Mouse (Mus musculus) heart, adult 9 months (tissue): ENCODE measurements around the gene Cptp.

Experiments
- DNase-seq, 2 experiments: peaks; one replicate each; pipeline ENCODE4 v3.0.0; 2022; ENCODE audit warnings: low spot score in 2 of 2

Cptp gene

DNA sequence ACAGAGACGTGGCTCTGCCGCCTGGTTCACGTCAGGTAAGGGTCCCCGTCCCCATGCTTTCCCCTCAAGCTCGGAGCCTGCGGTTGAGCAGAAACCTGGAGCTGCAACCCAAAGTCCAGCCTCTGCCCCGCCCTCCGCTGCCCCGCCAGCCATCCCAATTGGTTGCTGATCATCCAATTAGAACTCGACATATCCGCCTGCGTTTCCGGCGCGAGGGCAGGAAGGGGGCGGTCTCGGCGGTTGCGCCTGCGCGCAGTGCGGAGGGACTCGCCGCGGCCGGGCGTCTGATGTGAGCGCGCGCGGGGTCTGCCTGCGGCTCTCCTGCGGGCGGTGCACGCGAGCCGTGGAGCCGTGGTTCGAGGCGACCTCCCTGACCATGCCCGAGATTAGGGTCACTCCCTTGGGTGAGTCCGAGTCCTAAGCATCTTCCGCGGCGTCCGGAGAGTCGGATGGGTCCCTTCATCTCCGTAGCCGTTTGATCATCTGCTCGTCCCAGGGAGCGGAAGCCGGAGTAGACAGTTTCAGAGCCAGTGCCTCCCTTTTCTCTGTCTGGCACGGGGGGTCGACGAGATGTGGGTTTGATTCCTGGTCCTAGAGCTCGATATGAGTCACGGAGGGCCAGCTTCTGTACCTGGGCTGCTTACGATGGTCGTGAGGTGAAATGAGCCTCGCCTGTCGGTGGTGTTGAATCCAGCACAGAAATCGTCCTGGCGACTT is at the start of gene Cptp, which contains the start of gene Ints11:
Cptp (minus strand) TSS at position 124 of the 717 bp plus-strand sequence.
Ints11 (plus strand) TSS at position 230 of the 717 bp plus-strand sequence.
- DNase-seq = peak; percentile 97 to 98

DNA sequence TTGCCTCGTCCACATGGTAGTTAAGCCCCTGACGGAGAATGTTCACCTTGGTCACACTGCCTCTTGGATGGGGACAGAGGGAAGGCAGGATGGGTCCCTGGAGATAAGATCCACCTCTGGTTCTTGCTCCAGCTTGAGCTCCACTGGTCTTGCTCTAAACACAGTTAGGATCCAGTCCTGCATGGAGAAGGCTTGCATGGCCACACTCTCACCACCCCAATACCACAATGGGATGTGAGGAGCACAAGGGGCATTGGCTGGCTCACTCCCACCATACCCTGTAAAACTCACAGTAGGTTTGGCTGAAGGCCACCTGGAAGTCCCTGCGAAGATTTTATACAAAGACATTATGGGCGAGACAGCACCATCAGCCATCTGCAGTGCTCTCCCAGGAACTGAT is 39.5 kb upstream of the Cptp start:
- DNase-seq = peak in 1 of 2 experiments; percentile 4

DNA sequence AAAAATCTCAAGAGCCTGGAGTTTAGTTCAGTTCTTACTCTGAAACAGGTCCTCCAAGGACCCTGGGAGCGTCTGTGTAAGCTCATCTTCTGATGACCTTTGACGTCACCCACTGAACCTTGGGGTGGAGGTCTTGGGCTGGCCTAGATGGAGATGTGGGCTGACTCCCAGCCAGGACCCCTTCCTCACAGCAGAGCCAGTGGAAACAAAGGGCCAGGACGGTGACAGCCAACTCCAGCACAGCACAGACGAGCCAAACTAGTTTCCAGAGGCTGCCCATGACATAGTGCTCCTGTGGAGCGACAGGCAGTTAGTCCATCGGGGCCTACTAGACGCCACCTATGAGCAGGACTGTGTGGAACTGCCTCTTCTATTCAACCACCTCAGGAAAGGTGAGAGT is 39.0 kb upstream of the Cptp start:
- DNase-seq = no peak

DNA sequence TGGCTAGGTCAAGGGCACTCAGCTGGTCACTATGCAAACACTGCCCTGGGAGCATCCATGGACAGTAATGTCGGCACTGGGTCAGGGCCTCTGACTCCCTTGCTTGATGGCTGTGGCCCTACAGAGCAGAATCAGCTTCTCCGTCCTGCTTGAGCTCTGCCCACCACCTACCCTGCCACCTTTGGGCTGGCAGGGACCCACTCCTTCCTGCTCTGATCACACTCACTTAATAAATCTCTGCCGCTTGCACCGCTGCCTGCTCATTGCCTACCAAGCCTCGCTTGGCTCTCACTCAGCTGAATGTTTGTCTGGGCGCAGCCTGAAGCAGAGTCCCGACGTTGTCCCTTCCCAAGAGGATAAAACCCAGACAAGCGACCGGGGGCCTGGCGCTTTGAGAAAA is 37.8 kb upstream of the Cptp start:
- DNase-seq = no peak

DNA sequence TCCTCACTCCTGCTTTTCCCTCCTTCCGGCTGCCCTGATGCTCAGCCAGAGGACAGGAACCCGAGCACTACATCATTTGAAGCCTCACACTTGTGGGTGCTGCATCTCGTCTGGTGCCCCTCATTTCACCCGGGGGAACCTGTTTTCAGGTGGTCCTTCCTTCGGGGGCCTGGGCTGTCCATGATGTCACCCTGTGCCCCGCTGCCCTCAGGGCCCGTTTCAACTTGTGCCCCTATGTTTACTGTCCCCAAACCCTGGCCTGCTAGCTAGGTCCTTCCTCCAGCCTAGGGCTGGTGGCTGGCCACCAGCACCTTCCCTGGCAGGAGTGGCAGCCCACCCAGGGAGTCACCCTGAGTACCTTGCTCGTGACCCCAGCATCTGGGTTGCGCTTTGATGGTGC is 36.9 kb upstream of the Cptp start:
- no peak for DNase-seq

DNA sequence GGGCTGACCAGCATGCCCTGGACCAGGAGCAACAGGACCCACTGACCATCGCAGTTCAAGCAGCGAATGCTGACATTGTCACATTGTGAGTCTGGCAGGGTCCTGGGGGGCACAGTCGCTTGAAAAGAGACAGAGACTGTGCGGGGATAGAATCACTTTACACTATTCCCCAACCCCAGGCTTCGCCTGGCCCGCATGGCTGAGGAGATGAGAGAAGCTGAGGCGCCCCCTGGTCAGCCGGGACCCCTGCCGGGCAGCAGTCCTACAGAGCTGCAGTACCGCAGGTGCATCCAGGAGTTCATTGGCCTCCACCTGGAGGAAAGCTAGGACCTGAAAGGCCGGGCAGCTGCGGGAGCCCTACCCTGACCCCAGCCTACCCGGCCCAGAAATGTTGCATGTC is 36.4 kb upstream of the Cptp start:
- no peak for DNase-seq

DNA sequence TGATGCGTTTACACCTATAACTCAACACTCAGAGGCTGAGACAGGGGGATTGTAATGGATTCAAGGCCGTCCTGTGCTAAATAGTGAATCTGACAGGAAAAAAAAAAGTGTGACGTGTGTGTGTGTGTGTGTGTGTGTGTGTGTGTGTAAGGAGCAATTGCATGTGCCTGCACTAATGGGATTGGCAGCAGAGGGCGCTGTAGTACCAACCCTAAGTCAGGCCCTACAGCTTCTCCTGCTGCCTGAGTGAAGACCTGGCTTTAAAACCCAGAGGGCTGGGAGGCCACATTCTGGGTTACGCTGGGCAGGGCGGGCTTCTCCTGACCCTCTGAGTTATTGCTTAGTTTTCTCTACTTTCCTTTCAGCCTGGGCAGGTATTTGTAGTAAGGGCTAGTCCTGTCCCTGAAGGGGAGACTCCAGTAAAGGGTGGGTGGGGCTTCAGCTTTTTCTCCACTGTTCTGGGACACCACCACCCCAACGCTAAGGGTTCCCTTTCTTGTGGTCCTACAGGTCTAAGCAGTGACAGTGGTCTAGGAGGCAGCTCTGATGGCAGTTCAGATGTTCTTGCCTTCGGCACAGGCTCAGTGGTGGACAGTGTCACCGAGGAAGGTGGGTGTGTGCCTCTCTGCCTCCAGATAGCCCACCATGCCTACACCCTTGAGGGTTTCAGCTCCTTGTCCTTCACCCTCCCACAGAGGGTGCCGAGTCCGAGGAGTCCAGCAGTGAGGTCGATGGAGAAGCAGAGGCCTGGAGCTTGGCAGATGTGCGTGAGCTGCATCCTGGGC is 35.3 kb upstream of the Cptp start:
- peak in 1 of 2 experiments; percentile 0 for DNase-seq

DNA sequence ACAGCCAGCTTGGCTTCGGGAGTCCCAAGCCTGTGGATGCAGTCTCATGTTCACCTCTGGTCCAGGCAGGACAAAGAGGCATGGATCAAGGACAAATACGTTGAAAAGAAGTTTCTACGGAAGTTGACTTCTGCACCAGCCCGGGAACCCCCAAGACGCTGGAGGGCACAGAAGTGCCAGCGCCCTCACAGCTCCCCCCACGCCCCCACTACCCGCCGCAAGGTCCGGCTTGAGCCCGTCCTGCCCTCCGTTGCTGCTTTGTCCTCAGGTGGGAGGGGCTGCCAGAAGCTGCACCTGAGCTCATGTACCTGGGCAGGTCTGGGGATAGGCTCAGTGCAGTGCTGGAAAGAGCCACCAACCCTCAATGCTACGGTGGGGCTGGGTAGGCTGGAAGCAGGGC is 34.0 kb upstream of the Cptp start:
- peak in 1 of 2 experiments; percentile 0 for DNase-seq

DNA sequence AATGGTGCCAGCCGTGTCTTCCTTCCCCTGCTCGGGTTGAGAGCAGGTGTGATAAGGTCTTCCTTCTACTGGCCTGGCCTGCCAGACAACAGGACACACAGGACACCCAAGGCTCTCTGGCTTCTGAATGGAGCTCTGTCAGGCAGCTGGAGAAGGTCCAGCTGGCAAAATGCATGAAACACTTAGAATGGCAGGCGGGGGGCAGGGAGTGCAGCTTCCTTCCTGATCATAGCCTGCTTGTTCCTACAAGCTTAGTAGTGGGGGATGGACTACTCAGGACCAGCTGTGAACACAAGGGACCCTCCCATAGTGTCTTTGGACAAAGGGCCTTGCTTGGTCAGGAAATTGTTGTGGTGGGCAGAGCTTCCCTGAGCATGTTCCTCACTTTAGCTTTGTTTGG is 32.0 kb upstream of the Cptp start:
- peak; percentile 32 to 47 for DNase-seq

DNA sequence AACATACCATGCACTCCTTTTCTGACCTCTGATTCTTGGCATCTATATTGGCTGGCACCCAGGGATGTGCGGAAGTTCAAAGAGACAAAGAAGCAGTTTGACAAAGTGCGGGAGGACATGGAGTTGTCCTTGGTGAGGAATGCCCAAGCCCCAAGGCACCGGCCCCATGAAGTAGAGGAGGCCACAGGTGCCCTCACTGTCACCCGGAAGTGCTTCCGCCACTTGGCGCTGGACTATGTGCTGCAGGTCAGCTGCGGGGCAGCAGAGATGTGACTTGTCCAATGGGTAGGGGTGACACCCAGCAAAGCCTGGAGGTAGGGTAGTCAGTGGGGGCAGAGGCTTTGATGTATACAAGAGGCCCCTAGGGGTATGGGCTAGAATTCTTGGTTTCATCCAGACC is 30.1 kb upstream of the Cptp start:
- no peak for DNase-seq

DNA sequence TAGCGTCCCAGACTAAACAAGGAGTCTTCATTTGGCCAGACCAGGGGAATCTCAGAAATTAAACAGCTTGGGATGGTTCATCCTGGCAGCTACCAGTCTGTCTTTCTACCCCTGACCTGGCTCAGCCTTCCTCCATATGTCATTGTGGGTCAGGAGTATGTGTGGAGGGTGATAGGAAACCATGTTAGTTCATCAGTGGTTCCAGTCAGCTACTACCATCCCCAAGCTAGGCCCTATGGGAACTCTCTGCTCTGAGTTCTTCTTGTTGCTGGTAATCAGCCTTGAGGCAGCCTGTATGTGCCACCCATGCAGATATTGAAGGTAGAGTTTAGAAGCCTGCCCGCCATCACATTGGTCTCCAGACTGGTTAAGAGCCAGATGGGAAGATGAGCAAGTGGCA is 29.1 kb upstream of the Cptp start:
- no peak for DNase-seq

DNA sequence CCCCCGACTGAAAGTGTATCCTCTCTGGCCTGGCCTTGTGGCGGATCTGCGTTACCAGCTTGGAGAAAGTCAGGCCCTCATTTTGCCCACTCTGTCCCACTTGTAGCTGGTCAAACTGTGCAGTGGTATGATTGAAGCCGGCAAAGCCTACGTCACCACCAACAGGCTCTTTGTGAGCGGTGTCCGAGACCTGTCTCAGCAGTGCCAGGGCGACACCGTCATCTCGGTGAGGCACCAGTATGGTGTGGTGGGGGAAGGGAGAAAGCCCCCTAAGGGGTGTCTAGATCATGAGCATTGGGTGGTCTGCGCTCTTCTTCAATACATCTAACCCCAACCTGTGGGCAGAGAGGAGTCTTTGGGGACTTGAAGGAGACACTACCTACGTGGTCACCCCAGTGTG is 27.2 kb upstream of the Cptp start:
- DNase-seq = peak in 1 of 2 experiments; percentile 2

DNA sequence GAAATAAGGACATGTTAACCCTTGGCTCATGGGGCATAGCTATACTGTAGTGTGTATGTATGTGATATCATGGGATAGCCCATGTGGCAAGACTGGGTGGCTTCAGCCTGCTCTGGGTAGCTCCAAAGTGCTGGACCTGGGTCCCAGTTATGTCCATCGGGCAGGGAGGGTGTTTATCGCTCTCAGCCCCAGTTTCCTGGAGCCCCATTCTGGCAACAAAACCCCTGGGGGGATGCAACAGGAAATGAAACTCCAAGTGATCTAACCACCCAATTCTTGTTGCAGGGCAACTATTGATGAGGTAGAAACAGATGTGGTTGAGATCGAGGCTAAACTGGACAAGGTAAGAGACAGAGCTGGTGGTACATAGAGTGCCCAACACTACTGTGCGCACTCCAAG is 26.6 kb upstream of the Cptp start:
- DNase-seq = peak in 1 of 2 experiments; percentile 19

DNA sequence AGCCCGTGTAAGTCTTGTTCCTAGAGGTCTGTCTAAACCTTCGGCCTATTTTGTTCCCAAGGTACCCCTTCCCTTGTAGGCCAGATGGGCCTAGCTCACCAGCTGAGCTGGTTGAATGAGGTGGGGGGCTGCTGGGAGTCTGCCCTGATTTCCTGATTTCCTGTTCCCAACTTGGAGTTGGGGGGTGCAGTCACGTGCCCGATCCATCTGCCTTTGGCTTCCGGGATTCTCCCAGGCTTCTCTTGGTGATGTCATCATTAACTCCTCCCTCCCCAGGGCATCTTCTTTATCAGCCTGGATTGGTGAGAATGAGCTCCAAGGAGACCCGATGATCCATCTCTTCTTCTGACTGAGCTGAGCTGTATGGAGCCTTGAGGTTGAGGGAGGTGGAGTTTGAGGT is 26.0 kb upstream of the Cptp start:
- peak; percentile 78 to 79 for DNase-seq

DNA sequence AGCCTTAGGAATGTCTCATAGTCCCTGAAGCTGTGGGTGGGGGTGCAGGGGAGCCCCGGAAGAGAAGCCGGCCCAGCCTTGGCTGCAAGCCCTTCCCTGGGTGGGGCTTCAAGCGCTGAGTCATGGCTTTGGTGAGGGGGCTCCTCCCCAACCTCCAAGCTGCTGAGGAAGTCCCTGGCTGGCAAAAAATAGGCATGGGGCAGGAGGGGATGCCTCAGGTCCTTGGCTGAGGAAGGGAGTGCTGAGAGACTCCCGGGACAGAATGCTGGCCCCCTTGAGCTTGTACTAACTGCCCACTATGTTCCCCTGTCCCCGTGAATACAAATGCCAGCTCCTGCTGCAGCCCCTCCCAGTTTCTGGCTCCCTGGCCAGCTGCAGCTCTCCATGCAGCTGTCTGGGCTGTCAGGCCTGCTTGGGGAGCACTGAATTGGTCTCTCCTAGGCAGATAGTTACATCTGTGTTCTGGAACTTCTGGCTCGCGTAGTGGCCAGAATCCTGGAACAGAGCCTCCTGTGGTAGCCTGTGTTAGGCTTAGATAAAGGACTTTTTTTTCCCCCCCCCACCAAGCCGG is 25.2 kb upstream of the Cptp start:
- peak; percentile 88 to 89 for DNase-seq

DNA sequence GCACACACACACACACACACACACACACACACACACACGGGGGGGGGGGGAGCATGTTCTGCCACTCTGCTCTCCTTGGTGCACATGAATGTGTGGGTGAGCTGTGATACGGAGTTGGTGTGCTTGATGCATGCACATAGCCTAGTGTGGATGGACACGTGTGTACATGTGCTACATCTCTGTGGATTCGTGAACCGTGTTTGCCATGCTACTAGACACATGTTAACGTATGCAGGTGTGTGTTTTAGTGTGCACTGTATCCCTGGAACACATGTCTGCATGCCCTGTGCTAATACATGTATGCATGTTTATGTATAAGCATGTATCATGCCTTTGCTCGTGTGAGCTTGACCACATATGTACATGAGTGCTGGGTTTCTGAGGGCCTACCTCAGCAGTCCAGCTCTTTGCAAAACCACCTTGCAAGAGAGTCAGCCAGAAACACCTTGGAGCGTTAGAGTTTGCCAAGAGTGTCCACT is 24.0 kb upstream of the Cptp start:
- DNase-seq = peak in 1 of 2 experiments; percentile 10

DNA sequence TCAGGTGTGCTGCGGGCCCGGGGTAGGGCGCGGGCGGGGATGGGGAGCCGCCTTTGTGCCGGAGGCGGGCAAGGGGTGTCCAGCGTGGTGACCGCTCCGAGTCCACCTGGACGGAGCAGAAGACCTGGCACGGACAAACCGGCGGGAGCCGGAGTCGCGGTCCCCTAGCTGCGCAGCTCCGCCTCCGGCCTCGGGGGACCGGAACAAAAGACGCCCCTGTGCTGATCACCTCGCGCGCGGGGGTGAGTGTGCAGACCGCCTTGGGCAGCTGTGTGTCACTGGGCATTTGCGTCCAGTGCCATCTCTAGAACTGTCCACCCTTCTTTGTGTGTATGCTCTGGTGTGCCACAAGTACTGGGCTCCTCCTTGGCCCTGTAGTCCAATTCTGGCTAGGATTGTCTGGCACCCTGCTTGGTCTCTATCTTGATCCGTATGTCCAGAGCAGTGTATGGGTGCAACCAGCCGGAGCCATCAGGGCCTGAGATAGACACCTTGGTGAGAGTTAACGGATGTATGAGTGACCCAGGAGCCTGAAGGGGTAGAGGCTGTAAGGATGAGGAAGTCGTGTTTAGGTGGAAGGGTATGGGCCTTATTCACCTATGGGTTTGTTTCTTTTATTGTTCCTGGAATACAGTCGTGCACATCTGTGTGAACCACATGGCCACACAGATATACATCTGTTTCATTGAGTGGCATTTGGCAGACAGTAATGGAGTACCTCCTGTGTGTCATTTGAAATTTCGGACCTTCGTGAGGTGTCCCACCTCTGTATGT is 23.4 kb upstream of the Cptp start:
- DNase-seq = no peak

DNA sequence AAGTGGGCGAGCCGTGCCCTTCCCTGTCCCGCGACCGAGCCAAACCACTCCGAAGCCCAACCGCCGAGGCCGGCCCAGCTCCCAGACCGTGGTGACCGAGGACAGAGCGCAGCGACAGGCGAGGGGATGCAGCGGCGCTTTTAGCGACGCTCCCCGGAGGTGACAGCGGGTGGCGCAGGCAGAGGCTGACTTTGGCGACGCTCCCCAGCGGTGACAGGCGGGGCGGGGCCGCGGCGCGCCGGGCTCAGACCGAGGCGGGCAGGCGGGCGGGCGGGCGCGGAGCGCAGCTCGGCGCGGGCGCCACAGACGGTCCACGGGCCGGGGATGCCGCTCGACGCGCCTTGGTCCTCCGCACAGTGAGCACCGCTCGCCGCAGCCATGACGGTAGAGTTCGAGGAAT is 22.8 kb upstream of the Cptp start:
- peak; percentile 74 to 83 for DNase-seq

DNA sequence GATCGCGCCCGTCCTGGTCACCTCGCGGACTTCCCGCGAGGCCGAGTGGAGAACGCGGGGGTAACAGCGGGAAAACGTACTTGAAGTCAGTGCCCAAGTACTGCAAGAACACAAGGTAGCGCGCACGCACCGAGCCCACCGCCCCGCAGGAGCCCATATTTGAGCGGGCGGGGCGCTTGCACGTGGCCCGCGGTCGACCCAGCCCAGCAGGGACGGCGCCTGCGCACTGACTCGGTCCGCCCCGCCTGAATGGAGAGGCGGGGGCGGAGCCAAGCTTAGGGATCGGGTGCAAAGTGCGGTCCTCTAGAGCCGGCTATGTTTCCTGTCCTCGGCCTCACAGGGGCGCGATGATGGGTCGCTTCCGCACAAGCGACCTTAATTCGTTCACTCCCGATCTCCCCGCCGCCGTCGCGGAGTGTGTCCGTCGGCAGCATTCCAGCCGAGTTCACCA is 22.3 kb upstream of the Cptp start, which contains the start of the genes Pusl1 and Acap3:
Pusl1 (minus strand) TSS at position 231 of the 451 bp plus-strand sequence.
Acap3 (plus strand) TSS at position 272 of the 451 bp plus-strand sequence.
- peak; percentile 93 to 96 for DNase-seq

DNA sequence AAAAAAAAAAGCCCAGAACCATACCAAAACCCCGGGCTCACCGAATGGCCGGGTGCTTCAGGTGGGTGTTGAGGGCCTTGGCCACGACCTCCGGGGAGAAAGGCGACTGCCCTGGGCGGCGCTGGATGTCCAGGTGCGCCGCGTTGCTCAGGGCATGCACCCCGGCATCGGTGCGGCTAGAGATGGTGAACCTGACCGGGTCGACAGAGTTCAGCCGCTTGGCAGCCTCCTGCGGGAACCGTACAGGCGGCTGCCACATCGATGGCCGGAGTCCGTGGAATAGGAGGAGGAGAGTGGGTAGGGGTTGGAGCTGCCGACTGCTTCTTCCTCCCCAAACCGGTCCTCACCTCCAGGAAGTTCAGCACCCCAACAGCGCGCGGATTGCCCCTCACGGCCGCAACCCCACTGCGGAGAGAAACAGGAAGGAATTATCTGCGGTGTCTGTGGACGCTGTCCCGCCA is 21.8 kb upstream of the Cptp start:
- DNase-seq = no peak

DNA sequence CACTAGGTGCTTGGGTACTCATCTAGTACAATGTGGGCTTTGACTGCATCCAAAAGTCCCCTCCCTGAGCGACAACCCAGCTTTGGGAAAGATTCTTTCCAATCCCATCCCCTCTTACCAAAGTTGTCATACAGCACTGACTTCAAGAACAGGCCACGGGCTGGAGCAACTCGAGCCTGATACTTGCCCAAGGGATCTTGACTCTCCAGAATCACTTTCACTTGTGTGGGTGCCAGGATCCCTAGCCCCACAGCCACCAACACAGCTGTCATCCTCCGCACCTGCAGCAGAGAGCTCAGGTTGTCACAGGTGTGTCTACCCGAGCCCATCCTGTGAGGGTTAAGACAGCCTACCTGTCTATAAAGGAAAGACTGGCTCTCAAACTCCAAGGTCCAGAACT is 20.1 kb upstream of the Cptp start:
- DNase-seq = no peak
